Mouse (Mus musculus) myocyte (in vitro differentiated cells): ENCODE measurements around the gene Csf2rb.
"Not testable (repeated sequence)": the region's sequence is repeated elsewhere in the genome, so short reads cannot be mapped to it uniquely, and the experiment has no call there.

Experiments
- CEBPB ChIP-seq: IDR thresholded peaks from 2 replicates; pipeline ENCODE4 v1.6.1; 2011; ENCODE audit warnings: mild to moderate bottlenecking, moderate library complexity; ENCODE audit not compliant: poor library complexity, insufficient read depth, severe bottlenecking
- E2F4 ChIP-seq: IDR thresholded peaks from one replicate; pipeline ENCODE4 v1.6.1; 2011; ENCODE audit warnings: mild to moderate bottlenecking, control low read depth, moderate library complexity; ENCODE audit not compliant: insufficient read depth
- MAX ChIP-seq: IDR thresholded peaks from one replicate; pipeline ENCODE4 v1.6.1; 2011; ENCODE audit warnings: low read depth, mild to moderate bottlenecking, control low read depth
- MYOD1 ChIP-seq, 3 experiments: IDR thresholded peaks; one replicate each; pipeline ENCODE4 v1.6.1; 2011; ENCODE audit warnings: control low read depth in 2 of 3, low read depth in 2 of 3, mild to moderate bottlenecking in 2 of 3, moderate library complexity in 1 of 3; ENCODE audit not compliant: insufficient read length in 2 of 3, control insufficient read depth in 1 of 3
- MYOG ChIP-seq, 3 experiments: IDR thresholded peaks; one replicate each; pipeline ENCODE4 v1.6.1; 2011; ENCODE audit warnings: control low read depth in 2 of 3, low read depth in 2 of 3, mild to moderate bottlenecking in 2 of 3; ENCODE audit not compliant: insufficient read length in 2 of 3, control insufficient read depth in 1 of 3, insufficient read depth in 1 of 3
- POLR2A ChIP-seq: IDR thresholded peaks from one replicate; pipeline ENCODE4 v1.6.1; 2011; ENCODE audit warnings: low read depth, mild to moderate bottlenecking, control low read depth, moderate library complexity; ENCODE audit not compliant: insufficient read length
- POLR2AphosphoS2 ChIP-seq: IDR thresholded peaks from one replicate; pipeline ENCODE4 v1.6.1; 2011; ENCODE audit warnings: low read depth, control low read depth; ENCODE audit not compliant: insufficient read length
- REST ChIP-seq: IDR thresholded peaks from one replicate; pipeline ENCODE4 v1.6.1; 2011; ENCODE audit warnings: mild to moderate bottlenecking, control low read depth, moderate library complexity; ENCODE audit not compliant: insufficient read depth, insufficient read length
- SRF ChIP-seq: IDR thresholded peaks from one replicate; pipeline ENCODE4 v1.6.1; 2011; ENCODE audit warnings: low read depth; ENCODE audit not compliant: control insufficient read depth, insufficient read length
- TCF12 ChIP-seq: IDR thresholded peaks from one replicate; pipeline ENCODE4 v1.6.1; 2011; ENCODE audit warnings: mild to moderate bottlenecking, control low read depth; ENCODE audit not compliant: poor library complexity, insufficient read depth, severe bottlenecking
- TCF3 ChIP-seq: IDR thresholded peaks from one replicate; pipeline ENCODE4 v1.6.1; 2011; ENCODE audit warnings: low read depth, control low read depth; ENCODE audit not compliant: insufficient read length
- USF1 ChIP-seq: IDR thresholded peaks from one replicate; pipeline ENCODE4 v1.6.1; 2011; ENCODE audit warnings: low read depth, mild to moderate bottlenecking, control low read depth, moderate library complexity

- not testable (repeated sequence) for TF ChIP-seq CEBPB; MYOD1 (IDR thresholded peaks at IDR 0.05; ENCODE audit: control insufficient read depth in 1 of 3, insufficient read length in 2 of 3, low read depth in 2 of 3); USF1; REST; POLR2A; TCF3; TCF12; MYOG (IDR thresholded peaks at IDR 0.05; ENCODE audit: control insufficient read depth in 1 of 3, insufficient read depth in 1 of 3, insufficient read length in 2 of 3, low read depth in 2 of 3); E2F4; SRF; POLR2AphosphoS2; MAX
These were observed 15.4 kb downstream of the Csf2rb start for GRCm38 (mm10) chr15:78340919-78341318.
